Mouse (Mus musculus): ENCODE measurements around the gene Zfand2a.

GRCm38 (mm10) chr5:139491348-139491747, 7.0 kb upstream of the Zfand2a start:
- TF ChIP-seq POLR2A (IDR thresholded peaks at IDR 0.05; ENCODE audit: low read depth, low read length), result no peak
- TF ChIP-seq CTCF (conservative IDR thresholded peaks at IDR 0.05; ENCODE audit: insufficient read depth, insufficient read length, low read depth, low read length), result no peak
